In genomic region chr7:45053931-45054510, GRCm38 (mm10) we compare ENCODE assay signal across 7 mouse cellular contexts. TPM values are rescaled to one million over a fixed set of nuclear protein-coding genes. Genes with fewer than 3 reads are reported as not detected.
A peak's percentile ranks its signal among the peaks of the same experiment; 100 is the strongest.
DNase-seq lines count a peak whose midpoint lies in the region; ATAC-seq lines count a peak whose summit lies in the region.

No protein-coding gene starts in this region.

- peaks cover 14% of the 10 kb centered on the region for H3K36me3 ChIP-seq in intestine, embryonic 15.5 days
- peaks cover 21% of the 10 kb centered on the region for H3K36me3 ChIP-seq in midbrain, embryonic 10.5 days

- ATAC-seq in intestine, embryonic 15.5 days, result peak; percentile 95

- H3K27me3 ChIP-seq in intestine, embryonic 15.5 days (replicated peaks), result no peaks in the 10 kb centered on the region
- H3K27me3 ChIP-seq in midbrain, embryonic 10.5 days (ENCODE audit: low read depth, poor library complexity, severe bottlenecking), result no peaks in the 10 kb centered on the region

- peak overlapping the region; percentile 68 for H3K9ac ChIP-seq in intestine, embryonic 15.5 days

- peak overlapping the region; percentile 95 for H3K4me2 ChIP-seq in intestine, embryonic 15.5 days (replicated peaks)

- WGBS in intestine, embryonic 15.5 days, result 0% methylated on average over 33 of the region's 33 CpGs
- WGBS in midbrain, embryonic 10.5 days, result under 1% methylated on average over 33 of the region's 33 CpGs

- peak overlapping the region; percentile 100 for H3K27ac ChIP-seq in intestine, embryonic 15.5 days
- H3K27ac ChIP-seq in midbrain, embryonic 10.5 days (replicated peaks), result peak overlapping the region; percentile 100

- intact Hi-C loops in gastrocnemius, postnatal 14 days (cut with DNase I; ENCODE audit: low total_unique reads), result no loop called here
- intact Hi-C loops in left cerebral cortex, postnatal 25 days (cut with DNase I), result loop anchor here (1.0 kb wide), 1 partner anchor 37 kb away; the partner anchor contains the start of gene Rras

- H3K4me3 ChIP-seq in intestine, embryonic 15.5 days (replicated peaks), result peak overlapping the region; percentile 78
- peak overlapping the region; percentile 98 for H3K4me3 ChIP-seq in midbrain, embryonic 10.5 days

- peaks cover 19% of the 10 kb centered on the region for H3K4me1 ChIP-seq in intestine, embryonic 15.5 days (replicated peaks)
- peaks cover 54% of the 10 kb centered on the region for H3K4me1 ChIP-seq in midbrain, embryonic 10.5 days

- no peaks in the 10 kb centered on the region for H3K9me3 ChIP-seq in intestine, embryonic 15.5 days
- H3K9me3 ChIP-seq in midbrain, embryonic 10.5 days (replicated peaks), result no peaks in the 10 kb centered on the region

- peak; percentile 98 for DNase-seq in adrenal gland, adult (ENCODE audit: inconsistent age in 2 of 2, low spot score in 1 of 2)
- DNase-seq in embryo, embryonic 10.5 days (ENCODE audit: low spot score), result peak; percentile 98
- DNase-seq in gastrocnemius, postnatal 14 days, result peak; percentile 92
- DNase-seq in left cerebral cortex, postnatal 25 days (ENCODE audit: low spot score in 2 of 2), result peak; percentile 88 to 98
- peak; percentile 97 for DNase-seq in midbrain, embryonic 10.5 days (ENCODE audit: low spot score)
- DNase-seq in right cerebral cortex, postnatal 4 days, result peak; percentile 82

RNA-seq across cellular contexts. Expression of gene Prr12, which starts 1.3 kb away (rescaled TPM):
- total RNA-seq in gastrocnemius, postnatal 14 days (2021), result 10 to 100 TPM; 17.9 to 29.6 TPM
- polyA plus RNA-seq in intestine, embryonic 15.5 days (2015; fragmentation: Nextera tagmentation; extraction: Ambion mirVana), result 7.1 and 8.7 TPM in 2 replicates
- 10 to 100 TPM; 59.1 to 65.5 TPM for total RNA-seq in left cerebral cortex, postnatal 25 days (2021)
- 10.8 and 11.3 TPM in 2 replicates for polyA plus RNA-seq in midbrain, embryonic 10.5 days (2016; fragmentation: Nextera tagmentation; extraction: Ambion mirVana)

RNA-seq across cellular contexts. Expression of gene Nosip, which starts 8.2 kb away (rescaled TPM):
- 10 to 100 TPM; 34.3 to 35.2 TPM for total RNA-seq in gastrocnemius, postnatal 14 days (2021)
- 49.5 and 50.5 TPM in 2 replicates for polyA plus RNA-seq in intestine, embryonic 15.5 days (2015; fragmentation: Nextera tagmentation; extraction: Ambion mirVana)
- total RNA-seq in left cerebral cortex, postnatal 25 days (2021), result 10 to 100 TPM; 48.5 to 53.0 TPM
- 63.0 and 66.7 TPM in 2 replicates for polyA plus RNA-seq in midbrain, embryonic 10.5 days (2016; fragmentation: Nextera tagmentation; extraction: Ambion mirVana)

RNA-seq across cellular contexts. Expression of gene Prrg2, which starts 8.5 kb away (rescaled TPM):
- 1 to 10 TPM; 7.2 to 7.6 TPM for total RNA-seq in gastrocnemius, postnatal 14 days (2021)
- polyA plus RNA-seq in intestine, embryonic 15.5 days (2015; fragmentation: Nextera tagmentation; extraction: Ambion mirVana), result 29.2 and 29.5 TPM in 2 replicates
- 1 to 10 TPM; 7.3 to 7.6 TPM for total RNA-seq in left cerebral cortex, postnatal 25 days (2021)
- 17.0 and 17.3 TPM in 2 replicates for polyA plus RNA-seq in midbrain, embryonic 10.5 days (2016; fragmentation: Nextera tagmentation; extraction: Ambion mirVana)

RNA-seq across cellular contexts. Expression of gene Rras, which starts 36.3 kb away (rescaled TPM):
- 10 to 100 TPM; 43.1 to 53.1 TPM for total RNA-seq in gastrocnemius, postnatal 14 days (2021)
- 57.6 and 61.0 TPM in 2 replicates for polyA plus RNA-seq in intestine, embryonic 15.5 days (2015; fragmentation: Nextera tagmentation; extraction: Ambion mirVana)
- total RNA-seq in left cerebral cortex, postnatal 25 days (2021), result 10 to 100 TPM; 12.0 to 13.8 TPM
- 22.0 and 23.6 TPM in 2 replicates for polyA plus RNA-seq in midbrain, embryonic 10.5 days (2016; fragmentation: Nextera tagmentation; extraction: Ambion mirVana)

RNA-seq across cellular contexts. Expression of gene Scaf1, which starts 37.9 kb away (rescaled TPM):
- 10 to 100 TPM; 35.6 to 40.1 TPM for total RNA-seq in gastrocnemius, postnatal 14 days (2021)
- 32.0 and 33.6 TPM in 2 replicates for polyA plus RNA-seq in intestine, embryonic 15.5 days (2015; fragmentation: Nextera tagmentation; extraction: Ambion mirVana)
- total RNA-seq in left cerebral cortex, postnatal 25 days (2021), result 100 to 1,000 TPM; 161 to 163 TPM
- polyA plus RNA-seq in midbrain, embryonic 10.5 days (2016; fragmentation: Nextera tagmentation; extraction: Ambion mirVana), result 39.6 and 44.8 TPM in 2 replicates

Comparison
In these comparisons a context has a peak if more than half of its experiments do, and no peak if none do; other contexts are left out.
1. Peak in every context shown above with its lines: DNase-seq, ATAC-seq, H3K4me3 ChIP-seq and H3K27ac ChIP-seq.